Mouse (Mus musculus): ENCODE measurements around the gene Gast. TPM values are rescaled to one million over a fixed set of nuclear protein-coding genes. Genes with fewer than 3 reads are reported as not detected.

Gene Gast
- total and polyA plus RNA-seq, 3 experiments, result not detected

- no peak for ATAC-seq (ENCODE audit: extremely low read depth, insufficient number of reproducible peaks, low FRiP score, poor library complexity, severe bottlenecking)
Measured at GRCm38 (mm10) chr11:100311656-100312055, 22.6 kb upstream of the Gast start.

GRCm38 (mm10) chr11:100312096-100312679 lies 22.0 kb upstream of the Gast start:
- Histone ChIP-seq H3K27me3 (ENCODE audit: insufficient read depth, low read length) (peaks cover 37% of the 10 kb centered on the region), H3K36me3 (replicated peaks) (no peaks in the 10 kb centered on the region), H3K4me3 (ENCODE audit: low read depth, low read length) (no peak overlapping the region), H3K9me3 (replicated peaks) (no peaks in the 10 kb centered on the region), H3K4me1 (ENCODE audit: insufficient read depth, low read depth, low read length) (peaks cover 4% of the 10 kb centered on the region)
- DNase-seq (ENCODE audit: low spot score) (no peak), ATAC-seq (ENCODE audit: extremely low read depth, insufficient number of reproducible peaks, low FRiP score, poor library complexity, severe bottlenecking) (no peak)
- TF ChIP-seq GATA1 (IDR thresholded peaks at IDR 0.05; ENCODE audit: borderline replicate concordance, low read length) (no peak), POLR2AphosphoS5 (IDR thresholded peaks at IDR 0.05; ENCODE audit: insufficient replicate concordance, low read depth, low read length) (no peak), TAL1 (conservative IDR thresholded peaks at IDR 0.05; ENCODE audit: low read depth, low read length) (no peak)

More at GRCm38 (mm10) chr11:100311656-100312055, 22.6 kb upstream of the Gast start:
- DNase-seq (ENCODE audit: low spot score), result no peak
- no peaks in the 10 kb centered on the region for H3K9me3 ChIP-seq (replicated peaks)
- H3K36me3 ChIP-seq (replicated peaks), result no peaks in the 10 kb centered on the region
- TF ChIP-seq TAL1 (conservative IDR thresholded peaks at IDR 0.05; ENCODE audit: low read depth, low read length) (no peak), POLR2AphosphoS5 (IDR thresholded peaks at IDR 0.05; ENCODE audit: insufficient replicate concordance, low read depth, low read length) (no peak), GATA2 (IDR thresholded peaks at IDR 0.05; ENCODE audit: borderline replicate concordance, low read depth, low read length) (no peak), GATA1 (IDR thresholded peaks at IDR 0.05; ENCODE audit: borderline replicate concordance, low read length) (no peak)
- peaks cover 4% of the 10 kb centered on the region; the same call in 1 of the 2 replicates for H3K4me1 ChIP-seq (ENCODE audit: insufficient read depth, low read depth, low read length)
- peaks cover 37% of the 10 kb centered on the region for H3K27me3 ChIP-seq (ENCODE audit: insufficient read depth, low read length)
- no peak overlapping the region for H3K4me3 ChIP-seq (ENCODE audit: low read depth, low read length)

GRCm38 (mm10) chr11:100313424-100313823 lies 20.8 kb upstream of the Gast start:
- Histone ChIP-seq H3K4me3 (ENCODE audit: low read depth, low read length) (no peak overlapping the region), H3K9me3 (replicated peaks) (no peaks in the 10 kb centered on the region), H3K36me3 (replicated peaks) (no peaks in the 10 kb centered on the region), H3K4me1 (ENCODE audit: insufficient read depth, low read depth, low read length) (peaks cover 17% of the 10 kb centered on the region), H3K27me3 (ENCODE audit: insufficient read depth, low read length) (peaks cover 31% of the 10 kb centered on the region)
- TF ChIP-seq GATA1 (IDR thresholded peaks at IDR 0.05; ENCODE audit: borderline replicate concordance, low read length), result no peak
- TF ChIP-seq POLR2AphosphoS5 (IDR thresholded peaks at IDR 0.05; ENCODE audit: insufficient replicate concordance, low read depth, low read length), result no peak
- no peak for TF ChIP-seq TAL1 (conservative IDR thresholded peaks at IDR 0.05; ENCODE audit: low read depth, low read length)
- no peak for TF ChIP-seq CTCF (IDR thresholded peaks at IDR 0.05; ENCODE audit: low read depth, low read length)
- TF ChIP-seq GATA2 (IDR thresholded peaks at IDR 0.05; ENCODE audit: borderline replicate concordance, low read depth, low read length), result no peak
- no peak for ATAC-seq (ENCODE audit: extremely low read depth, insufficient number of reproducible peaks, low FRiP score, poor library complexity, severe bottlenecking)
- no peak for DNase-seq (ENCODE audit: low spot score)

GRCm38 (mm10) chr11:100315439-100315838 lies 18.8 kb upstream of the Gast start:
- ATAC-seq (ENCODE audit: extremely low read depth, insufficient number of reproducible peaks, low FRiP score, poor library complexity, severe bottlenecking), result no peak
- no peak for TF ChIP-seq CTCF (IDR thresholded peaks at IDR 0.05; ENCODE audit: low read depth, low read length)
- no peak for TF ChIP-seq POLR2AphosphoS5 (IDR thresholded peaks at IDR 0.05; ENCODE audit: insufficient replicate concordance, low read depth, low read length)
- TF ChIP-seq GATA2 (IDR thresholded peaks at IDR 0.05; ENCODE audit: borderline replicate concordance, low read depth, low read length), result no peak
- TF ChIP-seq GATA1 (IDR thresholded peaks at IDR 0.05; ENCODE audit: borderline replicate concordance, low read length), result no peak
- TF ChIP-seq TAL1 (conservative IDR thresholded peaks at IDR 0.05; ENCODE audit: low read depth, low read length), result no peak
- H3K36me3 ChIP-seq (replicated peaks), result peaks cover 2% of the 10 kb centered on the region
- no peak overlapping the region for H3K4me3 ChIP-seq (ENCODE audit: low read depth, low read length)
- H3K9me3 ChIP-seq (replicated peaks), result no peaks in the 10 kb centered on the region
- no peak for DNase-seq (ENCODE audit: low spot score)
- peaks cover 24% of the 10 kb centered on the region for H3K4me1 ChIP-seq (ENCODE audit: insufficient read depth, low read depth, low read length)
- H3K27me3 ChIP-seq (ENCODE audit: insufficient read depth, low read length), result peaks cover 26% of the 10 kb centered on the region

- no peak overlapping the region for H3K4me3 ChIP-seq (ENCODE audit: low read depth, low read length)
- H3K9me3 ChIP-seq (replicated peaks), result no peaks in the 10 kb centered on the region
- no peak for DNase-seq (ENCODE audit: low spot score)
- no peak for ATAC-seq (ENCODE audit: extremely low read depth, insufficient number of reproducible peaks, low FRiP score, poor library complexity, severe bottlenecking)
- TF ChIP-seq TAL1 (conservative IDR thresholded peaks at IDR 0.05; ENCODE audit: low read depth, low read length) (no peak), GATA2 (IDR thresholded peaks at IDR 0.05; ENCODE audit: borderline replicate concordance, low read depth, low read length) (0 out of 2 replicates have a peak, but pooled peaks have one; percentile 41)
- peaks cover 10% of the 10 kb centered on the region; the same call in 1 of the 2 replicates for H3K27me3 ChIP-seq (ENCODE audit: insufficient read depth, low read length)
- peaks cover 21% of the 10 kb centered on the region for H3K36me3 ChIP-seq (replicated peaks)
- peaks cover 34% of the 10 kb centered on the region for H3K4me1 ChIP-seq (ENCODE audit: insufficient read depth, low read depth, low read length)
Measured at GRCm38 (mm10) chr11:100317826-100318380, 16.3 kb upstream of the Gast start.

GRCm38 (mm10) chr11:100318529-100319451 lies 15.4 kb upstream of the Gast start:
- TF ChIP-seq GATA1 (IDR thresholded peaks at IDR 0.05; ENCODE audit: borderline replicate concordance, low read length), result no peak
- no peak for TF ChIP-seq TAL1 (conservative IDR thresholded peaks at IDR 0.05; ENCODE audit: low read depth, low read length)
- TF ChIP-seq CTCF (IDR thresholded peaks at IDR 0.05; ENCODE audit: low read depth, low read length), result no peak
- no peak for TF ChIP-seq GATA2 (IDR thresholded peaks at IDR 0.05; ENCODE audit: borderline replicate concordance, low read depth, low read length)
- no peak for TF ChIP-seq POLR2AphosphoS5 (IDR thresholded peaks at IDR 0.05; ENCODE audit: insufficient replicate concordance, low read depth, low read length)
- Histone ChIP-seq H3K36me3 (replicated peaks) (peaks cover 21% of the 10 kb centered on the region), H3K4me1 (ENCODE audit: insufficient read depth, low read depth, low read length) (peaks cover 34% of the 10 kb centered on the region), H3K4me3 (ENCODE audit: low read depth, low read length) (peak overlapping the region; percentile 82; the same call in 1 of the 2 replicates), H3K9me3 (replicated peaks) (no peaks in the 10 kb centered on the region), H3K27me3 (ENCODE audit: insufficient read depth, low read length) (peaks cover 4% of the 10 kb centered on the region; the same call in 1 of the 2 replicates)
- DNase-seq (ENCODE audit: low spot score) (no peak), ATAC-seq (ENCODE audit: extremely low read depth, insufficient number of reproducible peaks, low FRiP score, poor library complexity, severe bottlenecking) (no peak)

Measured in G1E (cell line).